Mouse (Mus musculus): Measurements from ENCODE around the gene Cachd1. TPM values are rescaled to one million over a fixed set of nuclear protein-coding genes. Genes with fewer than 3 reads are reported as not detected.

The Cachd1 gene
- 16.6 and 16.9 TPM in 2 replicates for polyA plus RNA-seq (2015; fragmentation: Nextera tagmentation; extraction: Ambion mirVana)

GRCm38 (mm10) chr4:100776043-100776870 lies at the start of gene Cachd1:
Cachd1 (plus strand) TSS chr4:100776675.
- peak; percentile 78 for ATAC-seq (ENCODE audit: low read depth)
- whole genome bisulfite sequencing = under 1% methylated on average over 45 of the region's 50 CpGs

GRCm38 (mm10) chr4:100728896-100729479 lies 47.5 kb upstream of the Cachd1 start:
- Histone ChIP-seq H3K4me3 (no peak overlapping the region), H3K9ac (no peak overlapping the region), H3K4me2 (no peak overlapping the region), H3K4me1 (replicated peaks) (no peaks in the 10 kb centered on the region), H3K9me3 (no peaks in the 10 kb centered on the region; the same call in 1 of the 2 replicates), H3K27me3 (no peaks in the 10 kb centered on the region), H3K36me3 (no peaks in the 10 kb centered on the region), H3K27ac (replicated peaks) (no peak overlapping the region)
- ATAC-seq (ENCODE audit: low read depth) = no peak
- 71% methylated on average over 5 of the region's 5 CpGs for WGBS

More at GRCm38 (mm10) chr4:100776043-100776870, at the start of gene Cachd1:
- Histone ChIP-seq H3K27me3 (no peaks in the 10 kb centered on the region), H3K9ac (peak within 1 kb of the TSS; percentile 91), H3K4me3 (peak within 1 kb of the TSS; percentile 94), H3K27ac (replicated peaks) (peak within 1 kb of the TSS; percentile 93), H3K4me1 (replicated peaks) (peaks cover 40% of the 10 kb centered on the region), H3K4me2 (peak within 1 kb of the TSS; percentile 86), H3K9me3 (no peaks in the 10 kb centered on the region), H3K36me3 (no peaks in the 10 kb centered on the region)

- Histone ChIP-seq H3K4me3 (no peak overlapping the region), H3K4me2 (no peak overlapping the region), H3K27me3 (no peaks in the 10 kb centered on the region), H3K9ac (no peak overlapping the region), H3K27ac (replicated peaks) (no peak overlapping the region), H3K9me3 (no peaks in the 10 kb centered on the region; the same call in 1 of the 2 replicates), H3K36me3 (no peaks in the 10 kb centered on the region), H3K4me1 (replicated peaks) (peaks cover 9% of the 10 kb centered on the region)
- ATAC-seq (ENCODE audit: low read depth) = no peak
- 82% methylated on average over 9 of the region's 9 CpGs for WGBS
Measured at GRCm38 (mm10) chr4:100735098-100735935, 41.2 kb upstream of the Cachd1 start.

GRCm38 (mm10) chr4:100735936-100736349 lies 40.5 kb upstream of the Cachd1 start:
- Histone ChIP-seq H3K9ac (no peak overlapping the region), H3K4me3 (no peak overlapping the region), H3K4me1 (replicated peaks) (peaks cover 9% of the 10 kb centered on the region), H3K4me2 (no peak overlapping the region), H3K27me3 (no peaks in the 10 kb centered on the region), H3K27ac (replicated peaks) (no peak overlapping the region), H3K9me3 (no peaks in the 10 kb centered on the region), H3K36me3 (no peaks in the 10 kb centered on the region)
- WGBS = 49% methylated on average over 9 of the region's 9 CpGs
- no peak for ATAC-seq (ENCODE audit: low read depth)

- H3K27ac ChIP-seq (replicated peaks) = no peak overlapping the region
- WGBS = 88% methylated on average over 8 of the region's 8 CpGs
- no peaks in the 10 kb centered on the region for H3K9me3 ChIP-seq
- no peak overlapping the region for H3K9ac ChIP-seq
- no peak overlapping the region for H3K4me2 ChIP-seq
- no peak for ATAC-seq (ENCODE audit: low read depth)
- H3K27me3 ChIP-seq = no peaks in the 10 kb centered on the region
- no peaks in the 10 kb centered on the region for H3K36me3 ChIP-seq
- H3K4me1 ChIP-seq (replicated peaks) = no peaks in the 10 kb centered on the region
- no peak overlapping the region for H3K4me3 ChIP-seq
Measured at GRCm38 (mm10) chr4:100743615-100744014, 32.9 kb upstream of the Cachd1 start.

- ATAC-seq (ENCODE audit: low read depth) = no peak
- Histone ChIP-seq H3K4me2 (no peak overlapping the region), H3K27ac (replicated peaks) (no peak overlapping the region), H3K4me1 (replicated peaks) (no peaks in the 10 kb centered on the region), H3K9ac (no peak overlapping the region), H3K27me3 (no peaks in the 10 kb centered on the region), H3K4me3 (no peak overlapping the region), H3K36me3 (no peaks in the 10 kb centered on the region), H3K9me3 (no peaks in the 10 kb centered on the region)
- 81% methylated on average over 2 of the region's 2 CpGs for WGBS
Measured at GRCm38 (mm10) chr4:100752278-100752677, 24.2 kb upstream of the Cachd1 start.

GRCm38 (mm10) chr4:100755632-100756031 lies 20.8 kb upstream of the Cachd1 start:
- no peak for ATAC-seq (ENCODE audit: low read depth)
- Histone ChIP-seq H3K4me3 (no peak overlapping the region), H3K9me3 (no peaks in the 10 kb centered on the region), H3K27ac (replicated peaks) (no peak overlapping the region), H3K9ac (no peak overlapping the region), H3K27me3 (no peaks in the 10 kb centered on the region), H3K4me1 (replicated peaks) (no peaks in the 10 kb centered on the region), H3K36me3 (no peaks in the 10 kb centered on the region), H3K4me2 (no peak overlapping the region)
- 83% methylated on average over 8 of the region's 8 CpGs for WGBS

- no peak overlapping the region for H3K27ac ChIP-seq (replicated peaks)
- H3K9me3 ChIP-seq = no peaks in the 10 kb centered on the region
- no peak overlapping the region for H3K9ac ChIP-seq
- no peaks in the 10 kb centered on the region for H3K36me3 ChIP-seq
- no peaks in the 10 kb centered on the region for H3K4me1 ChIP-seq (replicated peaks)
- H3K4me3 ChIP-seq = no peak overlapping the region
- no peaks in the 10 kb centered on the region for H3K27me3 ChIP-seq
- H3K4me2 ChIP-seq = no peak overlapping the region
- ATAC-seq (ENCODE audit: low read depth) = no peak
Measured at GRCm38 (mm10) chr4:100756499-100756898, 20.0 kb upstream of the Cachd1 start.

- no peak for ATAC-seq (ENCODE audit: low read depth)
- whole genome bisulfite sequencing = 83% methylated on average over 6 of the region's 6 CpGs
Measured at GRCm38 (mm10) chr4:100758265-100758898, 18.1 kb upstream of the Cachd1 start.

GRCm38 (mm10) chr4:100759603-100760002 lies 16.9 kb upstream of the Cachd1 start:
- Histone ChIP-seq H3K4me2 (no peak overlapping the region), H3K9me3 (no peaks in the 10 kb centered on the region), H3K27me3 (no peaks in the 10 kb centered on the region), H3K4me1 (replicated peaks) (no peaks in the 10 kb centered on the region), H3K36me3 (no peaks in the 10 kb centered on the region), H3K4me3 (no peak overlapping the region), H3K27ac (replicated peaks) (no peak overlapping the region), H3K9ac (no peak overlapping the region)
- WGBS = 79% methylated on average over 1 of the region's 1 CpGs
- ATAC-seq (ENCODE audit: low read depth) = no peak

More at GRCm38 (mm10) chr4:100758265-100758898, 18.1 kb upstream of the Cachd1 start:
- Histone ChIP-seq H3K4me1 (replicated peaks) (no peaks in the 10 kb centered on the region), H3K27ac (replicated peaks) (no peak overlapping the region), H3K9me3 (no peaks in the 10 kb centered on the region), H3K36me3 (no peaks in the 10 kb centered on the region), H3K9ac (no peak overlapping the region), H3K27me3 (no peaks in the 10 kb centered on the region), H3K4me2 (no peak overlapping the region), H3K4me3 (no peak overlapping the region)

- Histone ChIP-seq H3K4me1 (replicated peaks) (no peaks in the 10 kb centered on the region), H3K27me3 (no peaks in the 10 kb centered on the region), H3K9ac (no peak overlapping the region), H3K4me3 (no peak overlapping the region), H3K36me3 (no peaks in the 10 kb centered on the region), H3K4me2 (no peak overlapping the region), H3K9me3 (no peaks in the 10 kb centered on the region), H3K27ac (replicated peaks) (no peak overlapping the region)
- ATAC-seq (ENCODE audit: low read depth) = no peak
- 92% methylated on average over 5 of the region's 5 CpGs for WGBS
Measured at GRCm38 (mm10) chr4:100760416-100760815, 16.1 kb upstream of the Cachd1 start.
